Mouse (Mus musculus) embryonic facial prominence, embryonic 11.5 days (tissue): ENCODE measurements around the gene Rsph6a. TPM values are rescaled to one million over a fixed set of nuclear protein-coding genes. Genes with fewer than 3 reads are reported as not detected.

ENCODE experiments used
- ATAC-seq: fragments of 200-750 bp; cut with Nextera tagmentation; replicated peaks from 2 replicates; pipeline ENCODE4 v1.8.0; 2017; ENCODE audit warnings: low read depth; ENCODE audit not compliant: insufficient number of reproducible peaks, low FRiP score, low TSS enrichment
- DNase-seq: peaks from one replicate; pipeline ENCODE4 v3.0.0-alpha.2; 2015; ENCODE audit warnings: low spot score
- H3K27ac ChIP-seq: fragments of 300-500 bp; sonication (generic); replicated peaks from 2 replicates; pipeline ENCODE4 v1.5.1; 2014; ENCODE audit warnings: mild to moderate bottlenecking, low read depth, low read length, control low read depth
- H3K27me3 ChIP-seq: fragments of 300-500 bp; sonication (generic); 2 replicates; pipeline ENCODE4 v1.6.1; 2014; ENCODE audit warnings: mild to moderate bottlenecking, low read length, moderate library complexity, mixed read lengths; ENCODE audit not compliant: control insufficient read depth, insufficient read depth
- H3K36me3 ChIP-seq: fragments of 300-500 bp; sonication (generic); replicated peaks from 2 replicates; pipeline ENCODE4 v1.6.1; 2014; ENCODE audit warnings: low read depth, mild to moderate bottlenecking, low read length, moderate library complexity, mixed read lengths; ENCODE audit not compliant: control insufficient read depth, insufficient read depth
- H3K4me1 ChIP-seq: fragments of 300-500 bp; sonication (generic); 2 replicates; pipeline ENCODE4 v1.6.1; 2014; ENCODE audit warnings: low read length, mixed read lengths; ENCODE audit not compliant: control insufficient read depth, insufficient read depth
- H3K4me2 ChIP-seq: fragments of 300-500 bp; sonication (generic); 2 replicates; pipeline ENCODE4 v1.6.1; 2014; ENCODE audit warnings: low read depth, mild to moderate bottlenecking, control low read depth, low read length, moderate library complexity
- H3K4me3 ChIP-seq: fragments of 300-500 bp; sonication (generic); 2 replicates; pipeline ENCODE4 v1.5.1; 2014; ENCODE audit warnings: low read depth, low read length, control low read depth
- H3K9ac ChIP-seq: fragments of 300-500 bp; sonication (generic); replicated peaks from 2 replicates; pipeline ENCODE4 v1.6.1; 2014; ENCODE audit warnings: mild to moderate bottlenecking, control low read depth, low read length
- H3K9me3 ChIP-seq: fragments of 300-500 bp; sonication (generic); replicated peaks from 2 replicates; pipeline ENCODE4 v1.6.1; 2016; ENCODE audit warnings: mild to moderate bottlenecking, low read length, inconsistent platforms, mixed read lengths; ENCODE audit not compliant: control insufficient read depth
- WGBS: fragments of 180-500 bp; shearing (Covaris S2); extraction: QIAGEN DNeasy Blood & Tissue Kit; methylation state at CpG from one replicate; pipeline ENCODE4 v1.1.7; 2014; 5-methylcytosine and 5-hydroxymethylcytosine counted together
- polyA plus RNA-seq: library from polyadenylated mRNA; unstranded; fragments of >200 nt; fragmentation: Nextera tagmentation; extraction: Ambion mirVana; gene quantifications from 2 replicates; pipeline ENCODE4 v1.2.1, GENCODE M21; 2014

Rsph6a gene
- polyA plus RNA-seq, 1 experiment from 2014 or later = not detected

DNA sequence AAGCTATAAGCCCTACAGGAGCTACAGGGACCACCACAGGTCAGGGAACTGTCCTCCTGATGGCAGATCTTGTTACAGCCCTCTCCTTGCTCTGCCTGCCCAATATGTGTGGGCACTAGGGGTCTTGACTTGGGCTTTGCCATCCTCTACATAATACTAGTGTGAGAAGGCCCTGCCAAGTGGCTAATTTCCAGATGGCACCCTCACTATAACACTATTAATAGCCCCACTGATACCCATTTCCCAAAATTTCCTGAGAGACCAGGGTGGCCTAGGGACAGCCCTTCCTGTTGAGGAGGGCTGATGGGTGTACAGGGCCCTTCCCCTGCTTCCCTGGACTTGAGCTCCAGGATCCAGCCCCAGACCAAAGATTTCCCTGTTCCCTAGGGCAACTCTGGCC is 43.4 kb downstream of the Rsph6a start:
- Histone ChIP-seq H3K4me3 (no peak overlapping the region), H3K4me1 (peaks cover 8% of the 10 kb centered on the region), H3K27me3 (no peaks in the 10 kb centered on the region), H3K9me3 (no peaks in the 10 kb centered on the region), H3K27ac (no peak overlapping the region), H3K4me2 (no peak overlapping the region), H3K36me3 (no peaks in the 10 kb centered on the region), H3K9ac (no peak overlapping the region)
- ATAC-seq (no peak), DNase-seq (no peak)

DNA sequence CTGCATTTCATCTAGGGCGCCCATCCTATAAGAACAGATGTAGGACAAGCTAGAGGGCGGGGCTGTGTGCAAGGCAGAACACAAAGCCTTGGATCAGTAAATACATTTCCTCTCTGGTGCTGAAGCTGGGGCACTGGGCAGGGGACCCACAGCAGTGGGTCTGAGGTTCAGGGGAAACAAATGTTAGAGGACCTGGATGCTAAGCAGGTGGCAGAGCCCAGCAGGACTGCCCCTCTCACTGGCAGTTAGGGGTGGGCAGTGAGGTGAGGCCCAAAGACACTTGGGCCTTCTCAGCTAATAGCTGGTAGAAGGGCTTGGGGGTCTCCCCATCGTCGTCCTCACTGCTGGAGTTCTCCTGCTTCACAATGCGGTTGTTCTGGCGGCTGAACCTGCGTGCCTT is 44.3 kb downstream of the Rsph6a start:
- Histone ChIP-seq H3K4me3 (no peak overlapping the region), H3K27me3 (no peaks in the 10 kb centered on the region), H3K9ac (no peak overlapping the region), H3K36me3 (no peaks in the 10 kb centered on the region), H3K27ac (no peak overlapping the region), H3K4me2 (no peak overlapping the region), H3K9me3 (no peaks in the 10 kb centered on the region), H3K4me1 (peaks cover 8% of the 10 kb centered on the region)
- ATAC-seq (no peak), DNase-seq (no peak)
- WGBS = 66% methylated on average over 7 of the region's 7 CpGs

DNA sequence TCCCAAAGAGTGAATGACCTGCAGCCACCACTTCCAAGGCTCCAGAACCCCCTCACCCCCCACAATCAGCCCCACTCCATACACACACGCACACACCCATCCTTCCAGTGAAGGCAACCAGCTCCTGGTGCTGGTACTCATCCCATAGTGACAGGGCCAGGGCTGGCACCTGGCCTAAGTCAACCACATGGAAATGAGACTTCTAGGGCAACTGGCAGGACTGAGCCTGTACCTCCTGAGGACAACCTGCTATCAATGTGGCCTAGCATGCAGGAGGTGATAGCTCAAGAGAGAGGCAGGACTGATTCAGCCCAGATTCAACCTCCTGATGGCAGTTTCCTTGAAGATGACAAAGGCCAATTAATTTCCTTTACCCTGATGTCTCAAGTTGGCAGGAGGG is 45.8 kb downstream of the Rsph6a start:
- DNase-seq (no peak), ATAC-seq (no peak)
- no peak overlapping the region for H3K4me2 ChIP-seq
- no peaks in the 10 kb centered on the region for H3K27me3 ChIP-seq
- no peak overlapping the region for H3K9ac ChIP-seq
- no peak overlapping the region for H3K27ac ChIP-seq
- H3K4me1 ChIP-seq = peaks cover 8% of the 10 kb centered on the region
- H3K4me3 ChIP-seq = no peak overlapping the region
- 77% methylated on average over 1 of the region's 1 CpGs for WGBS
- no peaks in the 10 kb centered on the region for H3K9me3 ChIP-seq
- no peaks in the 10 kb centered on the region for H3K36me3 ChIP-seq

DNA sequence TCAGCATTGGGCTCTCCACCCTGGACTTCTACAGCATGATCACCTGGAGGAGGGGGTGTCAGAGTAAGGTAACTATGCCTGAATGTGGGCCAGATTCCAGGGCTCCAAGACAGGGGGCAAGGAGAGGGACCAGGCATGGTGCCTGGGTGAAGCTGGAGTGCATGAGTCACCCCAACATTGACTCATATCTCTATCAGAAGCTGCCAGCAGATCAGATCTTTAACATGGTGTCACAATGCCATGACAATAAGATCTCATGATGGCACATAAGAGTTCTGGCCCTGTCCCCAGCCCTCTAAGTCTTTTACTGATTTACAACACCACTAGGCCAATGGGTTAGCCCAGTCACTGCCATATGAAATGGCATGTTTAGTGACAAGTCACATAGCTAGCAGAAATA is 49.3 kb downstream of the Rsph6a start:
- no peak for ATAC-seq
- Histone ChIP-seq H3K36me3 (no peaks in the 10 kb centered on the region), H3K9me3 (no peaks in the 10 kb centered on the region), H3K4me2 (no peak overlapping the region), H3K4me1 (no peaks in the 10 kb centered on the region), H3K4me3 (no peak overlapping the region), H3K9ac (no peak overlapping the region), H3K27me3 (no peaks in the 10 kb centered on the region), H3K27ac (no peak overlapping the region)
- DNase-seq = no peak

DNA sequence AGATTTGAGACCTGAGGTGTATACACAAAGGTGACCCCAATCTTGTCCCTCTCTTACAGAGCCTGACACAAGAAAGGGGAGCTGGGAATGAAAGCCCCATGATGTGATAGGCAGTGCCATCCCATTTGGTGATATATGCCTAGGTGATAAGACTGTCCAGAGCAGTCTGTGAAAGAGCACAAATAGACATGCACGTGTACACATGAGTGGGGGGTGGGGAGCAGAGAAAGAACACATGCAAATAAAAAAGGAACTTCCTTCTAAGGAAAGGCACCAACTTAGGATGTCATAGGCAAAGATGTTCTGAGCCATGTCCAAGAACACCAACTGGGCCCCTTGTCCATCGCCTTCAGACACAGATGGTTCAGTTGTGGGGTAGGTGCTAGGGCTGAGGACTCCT is 50.0 kb downstream of the Rsph6a start:
- ATAC-seq (no peak), DNase-seq (no peak)
- Histone ChIP-seq H3K36me3 (no peaks in the 10 kb centered on the region), H3K4me3 (no peak overlapping the region), H3K27me3 (no peaks in the 10 kb centered on the region), H3K9ac (no peak overlapping the region), H3K27ac (no peak overlapping the region), H3K9me3 (no peaks in the 10 kb centered on the region), H3K4me1 (no peaks in the 10 kb centered on the region), H3K4me2 (no peak overlapping the region)
- WGBS = 71% methylated on average over 2 of the region's 2 CpGs

DNA sequence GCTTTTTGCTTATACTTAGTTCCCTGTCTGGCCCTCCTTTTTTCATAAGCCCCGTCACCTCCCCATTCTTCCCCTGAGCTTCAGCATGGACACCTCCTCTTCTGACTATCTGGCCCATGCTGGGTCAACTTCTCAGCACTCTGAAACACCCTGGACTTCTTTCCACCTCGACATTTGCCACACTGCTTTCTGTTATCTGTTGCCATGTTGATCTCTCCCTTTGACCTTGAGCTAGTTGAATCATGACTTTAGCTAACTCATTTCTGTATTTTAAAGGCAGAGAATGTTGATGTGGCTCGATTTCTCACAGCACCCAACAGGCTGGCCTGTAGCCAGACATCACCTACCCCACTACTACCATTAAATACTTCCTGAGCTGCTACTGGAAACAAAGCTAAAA is 52.9 kb downstream of the Rsph6a start:
- no peak for DNase-seq
- no peak for ATAC-seq
- Histone ChIP-seq H3K9ac (no peak overlapping the region), H3K9me3 (no peaks in the 10 kb centered on the region), H3K4me3 (no peak overlapping the region), H3K36me3 (no peaks in the 10 kb centered on the region), H3K4me1 (no peaks in the 10 kb centered on the region), H3K27ac (no peak overlapping the region), H3K4me2 (no peak overlapping the region), H3K27me3 (no peaks in the 10 kb centered on the region)
- WGBS = 61% methylated on average over 3 of the region's 3 CpGs

DNA sequence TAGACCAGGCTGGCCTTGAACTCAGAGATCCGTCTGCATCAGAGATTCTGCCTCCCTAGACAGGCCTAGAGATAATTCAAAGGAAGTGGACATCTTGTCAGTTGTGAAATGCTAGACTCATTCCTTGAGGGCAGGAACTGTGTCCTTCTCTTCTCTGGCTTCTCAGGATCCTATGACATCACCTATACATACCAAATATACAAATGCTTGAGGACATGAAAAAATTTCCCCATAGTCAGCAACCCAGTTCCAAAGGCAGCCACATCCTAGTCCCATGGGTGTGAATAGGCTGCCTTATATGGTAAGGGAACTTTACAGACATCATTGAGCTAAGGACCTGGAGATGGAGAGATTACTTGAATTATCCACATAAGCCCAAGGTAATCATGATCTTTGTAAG is 55.1 kb downstream of the Rsph6a start:
- H3K9ac ChIP-seq = no peak overlapping the region
- no peaks in the 10 kb centered on the region for H3K9me3 ChIP-seq
- H3K4me3 ChIP-seq = no peak overlapping the region
- no peak for DNase-seq
- no peak overlapping the region for H3K4me2 ChIP-seq
- H3K27ac ChIP-seq = no peak overlapping the region
- WGBS = 95% methylated on average over 1 of the region's 1 CpGs
- ATAC-seq = no peak
- H3K27me3 ChIP-seq = no peaks in the 10 kb centered on the region
- H3K4me1 ChIP-seq = no peaks in the 10 kb centered on the region
- no peaks in the 10 kb centered on the region for H3K36me3 ChIP-seq

DNA sequence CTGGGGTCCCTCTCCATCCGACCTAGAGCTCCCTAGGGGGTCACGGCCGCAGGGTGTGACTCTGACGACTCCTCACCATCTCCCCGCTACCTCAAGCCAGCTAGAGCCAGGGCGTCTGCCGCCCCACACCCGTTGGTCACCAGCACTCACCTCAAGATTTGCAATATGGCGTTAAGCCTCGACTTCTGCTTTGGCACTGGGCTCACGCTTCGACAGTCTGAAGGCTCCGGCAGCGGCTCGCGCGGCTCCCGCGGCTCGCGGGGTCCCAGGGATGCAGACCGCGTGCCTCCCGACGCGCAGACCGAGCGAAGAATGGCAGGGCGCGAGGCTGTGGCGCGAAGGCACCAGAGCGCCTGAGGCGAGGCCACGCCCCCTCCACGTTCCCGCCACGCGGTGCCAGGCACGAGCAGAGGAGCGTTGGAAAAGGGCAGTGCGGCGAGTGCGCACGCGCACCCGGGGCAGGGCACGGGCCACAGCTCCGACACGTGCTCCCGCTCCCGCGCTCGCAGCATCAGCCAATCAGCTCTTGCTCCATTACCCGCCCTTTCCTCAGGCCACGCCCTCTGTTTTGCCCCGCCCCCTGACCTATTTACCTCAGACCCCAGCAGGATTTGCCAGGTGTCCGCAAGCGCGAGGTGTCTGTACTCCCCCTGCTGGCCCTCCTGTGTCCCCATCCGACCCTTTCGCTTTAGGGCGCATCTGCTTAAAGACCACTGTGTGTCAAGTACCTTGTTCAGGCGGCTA is 63.7 kb downstream of the Rsph6a start, which contains the start of gene Gm4969:
Gene Gm4969 (minus strand): TSS at position 341 of the 744 bp plus-strand sequence.
- H3K9me3 ChIP-seq = no peaks in the 10 kb centered on the region
- no peak within 1 kb of the TSS for H3K27ac ChIP-seq
- no peak within 1 kb of the TSS for H3K4me3 ChIP-seq
- H3K4me1 ChIP-seq = no peaks in the 10 kb centered on the region
- H3K9ac ChIP-seq = no peak within 1 kb of the TSS
- H3K36me3 ChIP-seq = no peaks in the 10 kb centered on the region
- DNase-seq (peak; percentile 67), ATAC-seq (peak; percentile 17; the same call in 1 of the 2 replicates)
- H3K27me3 ChIP-seq = no peaks in the 10 kb centered on the region
- H3K4me2 ChIP-seq = peak within 1 kb of the TSS; percentile 39
- 22% methylated on average over 51 of the region's 64 CpGs for WGBS
